Mouse (Mus musculus) neural tube, embryonic 13.5 days (tissue): Measurements from ENCODE around the gene Adgrf3. TPM values are rescaled to one million over a fixed set of nuclear protein-coding genes. Genes with fewer than 3 reads are reported as not detected.

ENCODE experiments used
- ATAC-seq: fragments of 200-750 bp; cut with Nextera tagmentation; 2 replicates; pipeline ENCODE4 v1.8.0; 2017; ENCODE audit warnings: low read depth, mild to moderate bottlenecking, moderate TSS enrichment, moderate library complexity
- H3K27ac ChIP-seq: fragments of 300-500 bp; sonication (generic); replicated peaks from 2 replicates; pipeline ENCODE4 v1.5.1; 2015; ENCODE audit warnings: moderate library complexity, mild to moderate bottlenecking, inconsistent platforms
- H3K27me3 ChIP-seq: fragments of 300-500 bp; sonication (generic); 2 replicates; pipeline ENCODE4 v1.6.1; 2015; ENCODE audit warnings: mild to moderate bottlenecking, inconsistent platforms
- H3K36me3 ChIP-seq: fragments of 300-500 bp; sonication (generic); 2 replicates; pipeline ENCODE4 v1.6.1; 2015; ENCODE audit warnings: mild to moderate bottlenecking, inconsistent platforms
- H3K4me1 ChIP-seq: fragments of 300-500 bp; sonication (generic); replicated peaks from 2 replicates; pipeline ENCODE4 v1.6.1; 2015; ENCODE audit warnings: inconsistent platforms
- H3K4me2 ChIP-seq: fragments of 300-500 bp; sonication (generic); 2 replicates; pipeline ENCODE4 v1.6.1; 2015; ENCODE audit warnings: inconsistent platforms, mild to moderate bottlenecking, moderate library complexity
- H3K4me3 ChIP-seq: fragments of 300-500 bp; sonication (generic); 2 replicates; pipeline ENCODE4 v1.5.1; 2015; ENCODE audit warnings: mild to moderate bottlenecking, inconsistent platforms
- H3K9ac ChIP-seq: fragments of 300-500 bp; sonication (generic); 2 replicates; pipeline ENCODE4 v1.6.1; 2015; ENCODE audit warnings: moderate library complexity, mild to moderate bottlenecking, inconsistent platforms
- H3K9me3 ChIP-seq: fragments of 300-500 bp; sonication (generic); 2 replicates; pipeline ENCODE4 v1.6.1; 2016; ENCODE audit warnings: inconsistent platforms
- WGBS: fragments of 180-500 bp; shearing (Covaris S2); methylation state at CpG from one replicate; pipeline ENCODE4 v1.1.7; 2015; 5-methylcytosine and 5-hydroxymethylcytosine counted together
- polyA plus RNA-seq: library from polyadenylated mRNA; unstranded; fragments of >200 nt; fragmentation: Nextera tagmentation; extraction: Ambion mirVana; gene quantifications from 2 replicates; pipeline ENCODE4 v1.2.1, GENCODE M21; 2015

The Adgrf3 gene
- polyA plus RNA-seq, 1 experiment from 2014 or later = not detected

- H3K27me3 ChIP-seq = no peaks in the 10 kb centered on the region
- H3K27ac ChIP-seq = no peak overlapping the region
- no peak overlapping the region for H3K4me3 ChIP-seq
- H3K9ac ChIP-seq = no peak overlapping the region
- H3K4me1 ChIP-seq = no peaks in the 10 kb centered on the region
- H3K9me3 ChIP-seq = no peaks in the 10 kb centered on the region
- no peak for ATAC-seq
- no peak overlapping the region for H3K4me2 ChIP-seq
- WGBS = 78% methylated on average over 7 of the region's 7 CpGs
- no peaks in the 10 kb centered on the region for H3K36me3 ChIP-seq
Observed at GRCm38 (mm10) chr5:30198257-30198656, 7.3 kb downstream of the Adgrf3 start.

DNA sequence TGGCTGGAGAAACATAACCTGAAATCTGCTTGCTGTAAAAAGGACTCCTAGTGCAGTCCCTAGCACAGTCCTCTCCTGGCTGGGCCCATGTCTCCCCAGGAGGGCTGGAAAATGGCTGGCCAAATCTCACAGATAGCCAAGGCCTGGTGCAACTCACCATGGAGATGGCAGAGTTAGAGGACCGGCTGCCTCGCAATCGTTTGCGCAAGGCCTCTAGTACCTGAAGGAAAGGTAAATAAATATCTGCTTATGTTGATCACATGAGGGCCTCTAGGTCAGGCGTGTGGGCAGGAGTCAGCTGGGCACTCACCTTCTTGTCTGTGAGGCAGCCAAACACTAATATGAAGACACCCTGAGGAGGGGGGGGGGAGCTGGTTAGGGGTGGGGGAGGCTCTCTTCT is 10.2 kb downstream of the Adgrf3 start:
- Histone ChIP-seq H3K4me1 (no peaks in the 10 kb centered on the region), H3K27me3 (no peaks in the 10 kb centered on the region), H3K4me2 (no peak overlapping the region), H3K9ac (no peak overlapping the region), H3K27ac (no peak overlapping the region), H3K9me3 (no peaks in the 10 kb centered on the region), H3K4me3 (no peak overlapping the region), H3K36me3 (peaks cover 4% of the 10 kb centered on the region; the same call in 1 of the 2 replicates)
- ATAC-seq = no peak
- 93% methylated on average over 5 of the region's 5 CpGs for WGBS

DNA sequence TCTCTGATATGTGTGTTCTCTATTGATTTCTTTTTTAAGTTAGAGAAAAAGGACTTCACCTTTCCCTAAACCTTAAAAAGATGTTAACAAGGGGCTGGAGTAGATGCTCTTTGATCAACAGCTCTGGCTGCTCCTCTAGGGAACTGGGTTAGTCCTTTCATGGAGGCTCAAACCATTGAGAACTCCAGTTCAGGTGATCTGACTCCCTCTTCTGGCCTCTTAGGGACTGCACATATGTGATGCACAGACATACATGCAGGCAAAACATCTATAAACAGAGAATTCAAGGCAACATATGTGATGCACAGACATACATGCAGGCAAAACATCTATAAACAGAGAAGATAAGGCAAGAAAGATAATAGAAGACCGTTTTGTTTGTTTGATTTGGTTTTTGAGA is 13.1 kb downstream of the Adgrf3 start:
- Histone ChIP-seq H3K4me3 (no peak overlapping the region), H3K4me2 (no peak overlapping the region), H3K9ac (no peak overlapping the region), H3K27ac (no peak overlapping the region), H3K4me1 (no peaks in the 10 kb centered on the region), H3K36me3 (peaks cover 22% of the 10 kb centered on the region), H3K27me3 (no peaks in the 10 kb centered on the region), H3K9me3 (no peaks in the 10 kb centered on the region)
- 91% methylated on average over 1 of the region's 1 CpGs for WGBS
- no peak for ATAC-seq

DNA sequence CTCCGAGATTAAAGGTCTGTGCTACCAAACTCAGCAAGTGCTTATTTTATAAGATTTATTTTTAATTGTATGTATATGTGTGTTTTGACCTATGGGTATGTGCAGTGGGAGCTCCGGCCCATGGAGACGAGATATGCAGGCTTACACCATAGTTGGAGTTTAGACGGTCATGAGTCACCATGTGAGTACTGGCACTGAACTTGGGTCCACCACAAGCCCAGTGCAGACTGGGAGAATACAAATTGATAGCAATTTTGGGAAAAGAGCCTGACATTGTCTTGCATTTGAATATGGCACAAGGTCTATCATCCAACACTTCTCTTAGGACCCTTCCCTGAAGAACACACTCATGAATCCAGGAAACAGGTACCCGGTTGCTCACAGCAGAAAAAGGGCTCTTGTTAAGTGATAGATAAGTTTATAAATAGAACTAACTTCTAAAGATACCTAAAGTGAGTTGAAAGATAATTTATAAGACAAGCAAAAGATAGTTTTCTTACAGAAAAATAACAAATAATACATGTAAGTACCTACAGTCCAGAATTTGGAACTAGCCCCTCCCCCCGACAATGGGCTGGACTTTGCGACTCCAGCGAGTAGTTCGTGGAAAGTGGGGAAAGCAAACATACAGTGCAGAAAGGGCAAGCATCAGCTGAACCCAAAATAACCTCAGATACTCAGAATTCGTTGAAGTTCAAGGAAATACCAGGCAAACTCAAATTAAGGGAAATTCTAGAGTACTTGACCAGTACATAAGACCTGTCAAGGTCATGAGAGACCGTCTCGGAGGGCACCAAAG is 17.6 kb downstream of the Adgrf3 start:
- no peak overlapping the region for H3K9ac ChIP-seq
- ATAC-seq = no peak
- no peak overlapping the region for H3K27ac ChIP-seq
- peaks cover 55% of the 10 kb centered on the region for H3K36me3 ChIP-seq
- no peaks in the 10 kb centered on the region for H3K4me1 ChIP-seq
- no peaks in the 10 kb centered on the region for H3K27me3 ChIP-seq
- no peak overlapping the region for H3K4me2 ChIP-seq
- no peak overlapping the region for H3K4me3 ChIP-seq
- WGBS = 94% methylated on average over 12 of the region's 12 CpGs
- H3K9me3 ChIP-seq = no peaks in the 10 kb centered on the region

DNA sequence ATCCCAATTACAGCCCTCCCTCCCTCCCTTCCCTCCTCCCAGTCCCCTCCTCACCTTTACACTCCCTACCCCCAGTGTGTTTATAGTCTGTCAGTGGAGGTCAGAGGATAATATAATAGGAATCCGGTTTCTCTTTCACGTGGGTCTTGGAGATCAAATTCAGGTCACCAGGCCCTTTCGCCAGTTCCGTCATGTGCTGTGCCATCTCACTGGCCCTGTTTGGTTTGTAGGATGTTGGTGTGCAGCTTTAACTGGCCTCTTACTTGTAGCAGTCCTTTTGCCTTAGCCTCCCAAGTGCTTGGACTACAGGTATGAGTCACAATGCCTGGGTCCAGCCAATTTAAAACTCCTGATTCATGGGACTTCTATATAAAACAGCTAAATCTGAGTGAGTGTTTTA is 29.7 kb downstream of the Adgrf3 start:
- peaks cover 84% of the 10 kb centered on the region for H3K36me3 ChIP-seq
- no peak for ATAC-seq
- no peak overlapping the region for H3K4me2 ChIP-seq
- H3K4me1 ChIP-seq = no peaks in the 10 kb centered on the region
- H3K9me3 ChIP-seq = no peaks in the 10 kb centered on the region
- WGBS = 64% methylated on average over 4 of the region's 4 CpGs
- H3K27ac ChIP-seq = no peak overlapping the region
- H3K4me3 ChIP-seq = no peak overlapping the region
- H3K9ac ChIP-seq = no peak overlapping the region
- H3K27me3 ChIP-seq = no peaks in the 10 kb centered on the region

DNA sequence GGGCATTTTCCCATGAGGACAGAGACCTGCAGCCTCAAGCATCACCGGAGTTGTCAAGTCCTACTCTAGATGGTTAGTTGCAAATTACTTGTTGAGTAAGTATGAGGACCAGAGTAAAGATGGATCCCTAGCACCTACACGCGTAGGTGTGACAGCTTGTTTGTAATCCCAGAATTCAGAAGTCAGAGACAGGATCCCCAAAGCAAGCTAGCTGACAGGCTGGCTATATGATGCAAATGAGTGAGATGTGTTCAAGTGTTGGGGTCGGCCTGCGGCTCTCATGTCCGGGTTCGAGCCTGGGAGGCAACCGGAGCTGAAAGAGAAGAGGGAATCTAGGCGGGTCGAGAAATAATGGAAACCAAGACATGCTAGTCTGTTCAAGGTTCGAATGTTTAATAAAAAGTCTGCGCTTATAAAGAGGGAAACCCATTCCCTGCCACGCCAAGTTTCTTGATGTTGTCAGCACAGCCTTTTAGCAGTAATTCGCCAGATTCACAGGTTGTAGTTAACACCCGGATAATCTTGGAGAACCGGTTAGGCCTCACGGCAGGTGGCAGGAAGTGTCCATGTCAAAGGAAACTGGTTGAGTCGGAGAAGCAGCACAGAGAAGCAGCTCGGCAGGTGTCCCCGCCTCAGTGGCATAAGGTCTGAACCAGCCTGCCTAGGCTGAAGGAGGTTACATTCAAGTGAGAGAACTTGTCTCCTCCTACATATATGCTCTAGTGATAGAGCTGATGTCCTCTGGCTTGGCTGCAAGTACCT is 32.4 kb downstream of the Adgrf3 start:
- Histone ChIP-seq H3K27me3 (no peaks in the 10 kb centered on the region), H3K9me3 (no peaks in the 10 kb centered on the region), H3K27ac (no peak overlapping the region), H3K4me1 (no peaks in the 10 kb centered on the region), H3K36me3 (peaks cover 80% of the 10 kb centered on the region), H3K4me2 (no peak overlapping the region), H3K9ac (no peak overlapping the region), H3K4me3 (no peak overlapping the region)
- no peak for ATAC-seq
- 48% methylated on average over 20 of the region's 20 CpGs for WGBS

- Histone ChIP-seq H3K4me2 (no peak overlapping the region), H3K4me1 (no peaks in the 10 kb centered on the region), H3K9ac (no peak overlapping the region), H3K9me3 (no peaks in the 10 kb centered on the region), H3K27ac (no peak overlapping the region), H3K4me3 (no peak overlapping the region), H3K27me3 (no peaks in the 10 kb centered on the region), H3K36me3 (peaks cover 78% of the 10 kb centered on the region)
- ATAC-seq = no peak
Observed at GRCm38 (mm10) chr5:30172115-30172514, 33.4 kb downstream of the Adgrf3 start.

GRCm38 (mm10) chr5:30170303-30170940 is 35.1 kb downstream of the Adgrf3 start:
- Histone ChIP-seq H3K9ac (no peak overlapping the region), H3K4me2 (no peak overlapping the region), H3K27me3 (no peaks in the 10 kb centered on the region), H3K4me1 (no peaks in the 10 kb centered on the region), H3K4me3 (no peak overlapping the region), H3K9me3 (no peaks in the 10 kb centered on the region), H3K27ac (no peak overlapping the region), H3K36me3 (peaks cover 71% of the 10 kb centered on the region)
- WGBS = 84% methylated on average over 5 of the region's 5 CpGs
- ATAC-seq = no peak

DNA sequence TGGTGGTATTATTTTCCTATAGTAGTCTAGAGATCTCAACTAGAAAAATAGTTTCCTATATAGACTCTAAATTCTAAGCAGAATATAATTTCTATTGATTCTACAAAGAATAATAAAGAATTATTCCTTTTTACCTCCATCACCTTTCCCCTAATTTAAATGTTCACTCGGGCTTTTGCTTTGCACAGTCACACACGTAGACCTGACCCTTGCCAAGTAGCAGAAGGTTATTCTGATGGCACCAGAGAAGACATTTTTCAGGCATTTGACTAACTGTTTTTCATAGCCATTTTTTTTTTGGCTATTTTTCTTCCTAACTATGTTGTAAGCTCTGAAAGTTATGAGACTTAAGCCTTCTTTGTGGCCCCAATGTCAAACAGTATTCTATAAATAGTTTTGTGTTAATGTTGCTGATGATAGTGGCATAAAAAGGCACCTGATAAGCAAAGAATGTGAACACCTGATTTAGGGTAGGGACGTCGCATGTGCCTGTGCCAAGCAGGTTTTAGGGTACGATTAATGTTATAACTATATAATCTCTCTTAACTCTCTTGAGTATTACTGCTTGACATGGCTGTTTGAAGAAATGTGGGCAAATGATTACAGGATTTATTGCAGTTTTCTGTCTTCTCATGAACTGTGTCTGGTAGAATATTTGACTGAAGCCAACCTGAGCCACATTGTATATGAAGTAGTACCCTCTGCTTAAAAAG is 40.1 kb downstream of the Adgrf3 start:
- no peak for ATAC-seq
- Histone ChIP-seq H3K9me3 (no peaks in the 10 kb centered on the region), H3K4me3 (no peak overlapping the region), H3K27me3 (no peaks in the 10 kb centered on the region), H3K4me1 (no peaks in the 10 kb centered on the region), H3K9ac (no peak overlapping the region), H3K27ac (no peak overlapping the region), H3K36me3 (peaks cover 32% of the 10 kb centered on the region), H3K4me2 (no peak overlapping the region)
- whole genome bisulfite sequencing = 95% methylated on average over 5 of the region's 5 CpGs

DNA sequence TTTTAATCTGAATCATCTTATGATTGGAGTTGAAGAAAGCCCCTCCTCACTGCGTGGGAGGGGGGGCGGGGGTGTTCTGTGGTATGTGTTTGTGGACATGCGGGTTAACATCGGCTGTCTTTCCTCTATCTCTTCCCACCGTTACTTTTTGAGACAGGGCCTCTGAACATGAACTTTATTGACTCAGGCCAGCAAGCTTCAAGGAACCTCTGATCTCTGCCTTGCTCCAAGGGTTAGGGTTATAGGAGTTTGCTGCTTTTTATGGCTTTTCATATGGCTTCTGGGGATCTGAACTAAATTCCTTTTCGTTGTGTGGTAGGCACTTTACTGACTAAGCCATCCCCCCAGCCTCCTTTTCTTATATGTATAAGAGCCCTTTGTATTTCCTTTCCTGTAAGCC is 43.2 kb downstream of the Adgrf3 start:
- no peak overlapping the region for H3K4me3 ChIP-seq
- H3K27me3 ChIP-seq = no peaks in the 10 kb centered on the region
- H3K36me3 ChIP-seq = peaks cover 12% of the 10 kb centered on the region
- H3K9ac ChIP-seq = no peak overlapping the region
- no peaks in the 10 kb centered on the region for H3K9me3 ChIP-seq
- H3K27ac ChIP-seq = no peak overlapping the region
- 88% methylated on average over 6 of the region's 6 CpGs for WGBS
- no peak overlapping the region for H3K4me2 ChIP-seq
- no peaks in the 10 kb centered on the region; the same call in 1 of the 2 replicates for H3K4me1 ChIP-seq
- ATAC-seq = no peak

- H3K4me2 ChIP-seq = no peak overlapping the region
- no peak for ATAC-seq
- H3K4me3 ChIP-seq = no peak overlapping the region
- H3K27me3 ChIP-seq = no peaks in the 10 kb centered on the region
- H3K36me3 ChIP-seq = peaks cover 12% of the 10 kb centered on the region
- no peak overlapping the region for H3K9ac ChIP-seq
- H3K4me1 ChIP-seq = peaks cover 4% of the 10 kb centered on the region; the same call in 1 of the 2 replicates
- H3K27ac ChIP-seq = no peak overlapping the region
- H3K9me3 ChIP-seq = no peaks in the 10 kb centered on the region
- WGBS = 84% methylated on average over 1 of the region's 1 CpGs
Observed at GRCm38 (mm10) chr5:30161836-30162235, 43.7 kb downstream of the Adgrf3 start.

DNA sequence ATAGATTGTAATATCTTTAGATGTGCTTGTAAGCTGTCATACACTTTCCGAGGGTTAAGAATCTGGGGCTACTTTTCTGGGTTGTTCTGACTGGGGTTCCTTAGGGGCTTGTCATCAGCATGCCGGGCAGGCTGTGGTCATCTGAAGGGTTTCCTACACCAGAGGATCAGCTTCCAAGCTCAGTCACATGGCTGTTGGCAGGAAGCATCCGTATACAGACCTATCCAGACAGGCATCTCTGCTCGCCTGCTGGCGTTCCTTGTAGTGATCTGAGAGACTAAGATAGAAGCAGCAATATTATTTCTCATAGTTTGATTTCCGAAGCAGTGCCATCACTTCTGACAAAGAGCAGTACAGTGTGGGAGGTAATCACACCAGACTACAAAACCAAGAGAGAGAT is 45.9 kb downstream of the Adgrf3 start:
- 93% methylated on average over 6 of the region's 6 CpGs for WGBS

More for the DNA sequence above, 45.9 kb downstream of the Adgrf3 start:
- Histone ChIP-seq H3K4me3 (no peak overlapping the region), H3K9ac (no peak overlapping the region), H3K27ac (no peak overlapping the region), H3K4me2 (no peak overlapping the region), H3K36me3 (no peaks in the 10 kb centered on the region), H3K4me1 (peaks cover 15% of the 10 kb centered on the region), H3K9me3 (no peaks in the 10 kb centered on the region), H3K27me3 (no peaks in the 10 kb centered on the region)
- no peak for ATAC-seq
